ENCODE assay signal across 25 mouse cellular contexts in the genomic region with DNA sequence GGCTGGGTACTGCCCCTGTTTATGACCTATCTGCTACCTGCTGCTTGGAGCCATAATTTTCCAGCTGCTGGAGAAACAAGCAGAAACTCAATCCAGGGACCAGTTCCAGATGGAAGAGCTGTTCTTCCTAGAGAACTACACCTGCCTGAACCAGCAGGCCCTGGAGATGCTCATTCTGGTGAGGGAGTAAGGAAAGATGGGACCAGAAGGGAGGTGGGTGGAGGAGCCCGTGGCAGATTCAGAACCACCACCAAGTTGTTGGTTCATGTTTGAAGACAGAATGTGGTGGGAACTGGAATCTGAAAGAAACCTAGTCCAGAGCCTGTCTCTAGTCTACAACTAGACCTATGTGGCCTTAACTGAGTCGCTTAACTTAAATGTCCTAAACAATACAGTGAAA.
"Had no signal": no experiment of that assay in that cellular context is flagged by ENCODE, and none has a peak within 500 bp of the region (broad histone marks: within the 10 kb centered on the region; RNA-seq: fewer than 3 reads in every experiment).

No protein-coding gene starts in this region.

- H3K4me3 ChIP-seq: heart, adult 2 months; heart, embryonic 10.5 days; heart, embryonic 12.5 days; hindbrain, embryonic 10.5 days; hindbrain, embryonic 12.5 days; intestine, embryonic 15.5 days; layer of hippocampus, adult 2 months; left cerebral cortex, adult 2 months; limb, embryonic 10.5 days; limb, embryonic 12.5 days had no signal

- H3K9me3 ChIP-seq: heart, embryonic 10.5 days; heart, embryonic 12.5 days; hindbrain, embryonic 10.5 days; hindbrain, embryonic 12.5 days; intestine, embryonic 15.5 days; limb, embryonic 10.5 days; limb, embryonic 12.5 days had no signal

- DNase-seq: forebrain, postnatal 0 days; gastrocnemius, postnatal 14 days; gastrocnemius, postnatal 36 days; heart, adult 11 months; heart, adult 2 months; heart, postnatal 10 days; heart, postnatal 4 days; kidney, adult 18-20 months; kidney, adult 8-10 months; kidney, postnatal 10 days; kidney, postnatal 25 days; kidney, postnatal 4 days; liver had no signal

- H3K27me3 ChIP-seq: intestine, embryonic 15.5 days had no signal

- ATAC-seq: forebrain, postnatal 0 days; hindbrain, embryonic 16.5 days; inflammation-experienced regulatory T-cells, adult 6 months; intestine, embryonic 15.5 days; intestine, postnatal 0 days had no signal

- H3K36me3 ChIP-seq: heart, embryonic 10.5 days; heart, embryonic 12.5 days; hindbrain, embryonic 10.5 days; hindbrain, embryonic 12.5 days; intestine, embryonic 15.5 days; limb, embryonic 10.5 days; limb, embryonic 12.5 days had no signal

- H3K4me1 ChIP-seq: heart, embryonic 12.5 days; hindbrain, embryonic 10.5 days; hindbrain, embryonic 12.5 days; intestine, embryonic 15.5 days; limb, embryonic 10.5 days; limb, embryonic 12.5 days had no signal
